Mouse (Mus musculus) left cerebral cortex, postnatal 10 days (tissue): ENCODE measurements around the gene Ctnna2. TPM values are rescaled to one million over a fixed set of nuclear protein-coding genes. Genes with fewer than 3 reads are reported as not detected.

Source experiments
- DNase-seq, 2 experiments: peaks; one replicate each; pipeline ENCODE4 v3.0.0; 2021 to 2022; ENCODE audit warnings: low spot score in 2 of 2, mixed read lengths in 1 of 2; ENCODE audit errors: extremely low spot score in 1 of 2
- intact Hi-C: fragments of 180-260 bp; cut with DNase I; formaldehyde crosslinking; loops from one replicate; pipeline ENCODE4 v1.15.1; 2025
- total RNA-seq, 2 experiments: library from RNA; stranded (reverse); gene quantifications; 2 replicates each; pipeline ENCODE4 v1.2.3; 2021

Gene Ctnna2
- total RNA-seq, 2 experiments from 2014 or later, result 153 to 158 TPM

DNA sequence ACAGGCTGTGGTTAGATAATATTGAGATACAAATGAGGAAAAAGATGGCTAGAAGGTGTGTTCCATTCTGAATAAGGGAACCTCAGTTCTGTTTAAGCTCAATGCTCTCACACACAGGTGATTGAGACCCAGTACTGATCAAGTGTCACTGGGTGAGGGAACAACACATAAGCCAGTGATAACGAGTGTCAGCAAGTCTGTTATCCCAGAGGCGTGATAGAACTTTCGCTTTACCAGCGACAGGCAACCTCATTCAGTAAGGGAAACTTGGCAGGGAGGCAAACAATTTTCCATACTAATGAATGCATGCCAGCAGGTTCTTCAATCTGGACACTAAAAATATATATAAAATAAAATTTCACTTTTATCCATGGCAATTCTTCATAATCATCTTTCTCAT is 334.9 kb downstream of the Ctnna2 start:
- intact Hi-C loops, result loop anchor here (10.0 kb wide), 1 partner anchor 330 kb away; the partner anchor contains the start of gene Ctnna2
- DNase-seq, result peak in 1 of 2 experiments; percentile 20

DNA sequence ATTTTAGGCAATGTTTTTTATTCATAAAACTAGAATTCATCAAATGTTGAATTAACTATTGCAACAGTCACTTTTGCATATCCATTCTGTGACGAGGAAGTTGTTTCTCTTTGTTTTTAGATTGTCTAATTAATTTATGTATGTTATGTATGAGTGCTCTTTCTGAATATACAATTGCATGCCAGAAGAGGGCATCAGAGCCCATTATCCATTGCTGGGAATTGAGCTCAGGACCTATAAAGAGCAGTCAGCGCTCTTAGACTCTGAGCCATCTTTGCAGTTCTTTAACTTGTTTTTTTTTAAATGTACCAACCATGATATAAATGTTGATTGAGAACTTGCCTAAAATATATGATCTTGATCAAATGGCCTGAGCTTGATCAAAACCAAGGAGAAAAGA is 340.7 kb downstream of the Ctnna2 start:
- intact Hi-C loops, result loop anchor here (5.0 to 10.0 kb wide), 2 partner anchors 689 to 876 kb away; no protein-coding TSS in a partner anchor
- DNase-seq, result no peak

DNA sequence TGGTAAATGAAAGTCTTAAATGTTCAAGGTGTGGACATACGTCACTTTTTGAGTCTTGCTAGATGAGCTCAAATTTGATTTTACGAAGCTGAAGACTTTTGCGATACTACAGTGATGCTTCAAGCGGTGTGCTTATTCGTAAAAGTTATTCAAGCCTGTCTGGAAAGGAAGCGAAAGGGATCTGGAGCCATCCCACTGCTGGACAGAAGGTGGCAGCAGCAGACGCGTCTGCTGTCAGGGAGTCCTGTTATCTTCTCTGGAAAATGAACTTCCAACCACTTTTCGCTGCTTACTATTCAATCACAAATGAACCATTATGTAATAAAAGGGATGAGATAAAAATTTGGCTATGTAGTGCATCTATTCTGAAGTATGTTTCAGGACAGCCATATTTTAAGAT is 345.5 kb downstream of the Ctnna2 start:
- intact Hi-C loops, result loop anchor here (10.0 kb wide), 1 partner anchor 881 kb away; no protein-coding TSS in a partner anchor
- DNase-seq, result peak; percentile 52 to 67

GRCm38 (mm10) chr6:77628573-77629192 is 350.8 kb downstream of the Ctnna2 start:
- peak in 1 of 2 experiments; percentile 37 for DNase-seq
- intact Hi-C loops, result no loop called here

DNA sequence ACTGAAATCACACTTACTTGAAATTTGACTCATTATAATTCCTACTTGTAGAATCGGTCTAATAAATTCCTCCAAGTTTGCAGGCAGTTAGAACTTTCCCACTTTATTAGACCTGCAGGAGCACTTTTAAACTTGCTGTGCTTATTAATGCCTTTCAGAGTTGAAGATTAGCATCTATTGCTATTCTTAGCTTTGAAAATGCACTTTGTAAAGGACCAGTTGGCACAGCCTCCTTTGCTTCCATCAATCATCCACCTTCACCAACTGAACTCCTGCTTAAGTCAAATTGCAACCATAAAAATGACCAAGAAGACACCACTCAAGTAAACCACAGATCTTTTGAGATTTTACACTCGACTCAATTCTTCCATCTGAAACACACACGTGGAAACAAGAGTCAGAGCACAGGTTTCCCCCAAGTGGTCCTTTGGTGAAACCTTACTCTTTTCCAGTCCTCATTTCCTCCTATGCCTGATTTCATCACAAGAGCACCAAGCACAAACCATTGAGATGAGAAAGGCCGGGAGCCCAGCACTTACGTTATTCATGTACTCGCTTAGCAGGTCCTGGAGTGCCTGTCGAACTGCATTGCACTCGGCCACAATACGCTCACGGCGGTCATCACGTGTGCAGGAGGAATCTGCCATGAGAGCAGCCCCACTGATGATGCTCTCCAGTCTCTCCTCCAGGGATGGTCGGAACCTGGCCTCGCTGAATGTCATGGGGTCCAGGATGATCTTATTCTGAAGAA is 374.7 kb downstream of the Ctnna2 start:
- intact Hi-C loops, result no loop called here
- DNase-seq, result no peak

DNA sequence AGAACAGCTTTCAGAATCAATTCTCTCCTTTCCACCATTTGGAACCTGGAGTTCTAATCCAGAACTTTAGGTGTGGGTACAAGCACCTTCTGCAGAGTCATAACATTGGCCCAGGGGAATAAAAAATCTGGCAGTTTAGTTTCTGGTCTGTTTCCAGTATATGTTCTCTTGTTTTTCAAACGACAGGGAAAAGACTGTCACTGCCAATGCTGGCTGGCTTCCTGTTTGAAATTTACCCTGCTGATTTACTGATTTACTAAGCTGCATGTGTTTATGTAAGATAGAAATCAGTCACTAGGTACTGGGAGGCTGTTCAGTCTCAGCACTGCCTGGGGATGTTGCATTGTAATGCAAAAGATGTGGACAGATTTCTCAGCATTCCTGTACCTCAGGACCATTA is 375.6 kb downstream of the Ctnna2 start:
- no peak for DNase-seq
- intact Hi-C loops, result no loop called here

- intact Hi-C loops, result no loop called here
- DNase-seq, result no peak
Measured at GRCm38 (mm10) chr6:77599244-77599643, 380.3 kb downstream of the Ctnna2 start.

GRCm38 (mm10) chr6:77582568-77582967 is 396.9 kb downstream of the Ctnna2 start:
- no peak for DNase-seq
- intact Hi-C loops, result no loop called here

GRCm38 (mm10) chr6:77580926-77581325 is 398.6 kb downstream of the Ctnna2 start:
- no peak for DNase-seq
- intact Hi-C loops, result no loop called here

- intact Hi-C loops, result loop anchor here (10.0 kb wide), 1 partner anchor 334 kb away; the partner anchor contains the start of gene Lrrtm1
- DNase-seq, result peak in 1 of 2 experiments; percentile 41
Measured at GRCm38 (mm10) chr6:77578612-77579011, 400.9 kb downstream of the Ctnna2 start.

- intact Hi-C loops, result loop anchor here (10.0 kb wide), 1 partner anchor 333 kb away; the partner anchor contains the start of gene Lrrtm1
- no peak for DNase-seq
Measured at GRCm38 (mm10) chr6:77577585-77577984, 401.9 kb downstream of the Ctnna2 start.

DNA sequence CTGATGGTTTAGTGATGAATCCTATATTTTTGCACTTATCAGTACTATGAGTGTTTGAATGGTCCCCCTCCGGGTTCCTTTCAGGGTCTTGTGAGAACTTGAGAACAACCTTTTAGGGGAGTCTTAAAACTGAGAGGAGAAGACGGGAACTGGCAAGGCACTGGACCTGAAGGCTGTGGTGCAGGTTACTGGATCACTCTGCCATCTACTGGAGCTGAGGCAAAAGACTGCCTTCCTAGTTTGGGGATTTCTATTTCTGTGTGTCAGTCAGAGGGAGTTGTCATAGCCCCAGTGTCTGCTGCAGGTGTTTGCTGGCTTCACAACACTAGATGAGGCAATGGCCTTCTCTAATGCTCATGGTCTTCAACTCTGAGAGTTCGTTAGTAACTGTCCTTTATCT is 406.9 kb downstream of the Ctnna2 start:
- peak; percentile 34 to 41 for DNase-seq
- intact Hi-C loops, result loop anchor here (10.0 kb wide), 1 partner anchor 328 kb away; the partner anchor contains the start of gene Lrrtm1

DNA sequence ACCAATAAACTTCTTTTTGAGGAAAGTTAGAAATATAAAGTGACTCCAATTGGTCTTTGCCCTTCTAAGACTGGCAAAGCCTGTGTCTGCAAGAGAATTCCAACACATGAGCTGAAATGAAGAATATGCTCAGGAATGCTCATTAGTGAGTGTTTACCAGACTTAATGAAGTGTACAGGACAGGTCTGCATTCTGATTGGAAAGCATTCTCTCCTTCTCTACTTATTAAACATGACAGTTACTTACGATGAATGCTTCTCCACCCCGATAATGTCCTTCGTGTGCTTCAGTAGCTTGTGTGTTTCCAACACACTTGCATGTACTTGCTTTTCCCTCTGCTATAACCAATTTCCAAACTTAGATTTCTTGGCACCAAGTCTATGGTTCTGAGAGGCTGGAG is 409.6 kb downstream of the Ctnna2 start:
- intact Hi-C loops, result loop anchor here (10.0 kb wide), 1 partner anchor 325 kb away; the partner anchor contains the start of gene Lrrtm1
- no peak for DNase-seq

GRCm38 (mm10) chr6:77556181-77556580 is 423.3 kb downstream of the Ctnna2 start:
- intact Hi-C loops, result no loop called here
- DNase-seq, result no peak

- intact Hi-C loops, result no loop called here
- no peak for DNase-seq
Measured at GRCm38 (mm10) chr6:77537055-77537807, 442.3 kb downstream of the Ctnna2 start.

GRCm38 (mm10) chr6:77527636-77528035 is 451.9 kb downstream of the Ctnna2 start:
- intact Hi-C loops, result no loop called here
- no peak for DNase-seq

- DNase-seq, result no peak
- intact Hi-C loops, result no loop called here
Measured at GRCm38 (mm10) chr6:77521836-77522235, 457.7 kb downstream of the Ctnna2 start.

DNA sequence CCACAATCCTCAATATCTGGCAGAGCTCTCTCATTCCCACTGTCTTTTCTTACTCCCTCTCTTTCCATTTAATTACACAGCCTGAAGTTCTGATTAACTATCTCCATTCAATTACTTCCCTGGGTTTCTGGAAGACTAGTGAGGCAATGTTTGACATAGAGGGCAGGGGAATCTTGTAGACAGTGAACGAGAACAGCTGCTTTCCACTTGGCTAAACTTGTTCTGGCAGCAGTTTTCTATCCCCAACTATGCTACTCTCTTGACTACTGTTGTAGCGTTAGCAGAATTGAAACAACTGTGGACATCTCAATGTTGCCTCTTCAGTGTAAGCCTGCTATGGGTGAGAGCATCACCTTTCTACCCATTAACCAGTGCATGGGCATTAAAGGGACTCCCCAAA is 463.0 kb downstream of the Ctnna2 start:
- no peak for DNase-seq

GRCm38 (mm10) chr6:77511805-77512204 is 467.7 kb downstream of the Ctnna2 start:
- intact Hi-C loops, result no loop called here
- DNase-seq, result no peak

More for the DNA sequence above, 463.0 kb downstream of the Ctnna2 start:
- intact Hi-C loops, result no loop called here
